Mouse (Mus musculus) heart, embryonic 10.5 days (tissue): ENCODE measurements around the gene Cdk12. TPM values are rescaled to one million over a fixed set of nuclear protein-coding genes. Genes with fewer than 3 reads are reported as not detected.
A peak's percentile ranks its signal among the peaks of the same experiment; 100 is the strongest.
"Not testable (repeated sequence)": the region's sequence is repeated elsewhere in the genome, so short reads cannot be mapped to it uniquely, and the experiment has no call there.

Experiments used
- DNase-seq: peaks from one replicate; pipeline ENCODE4 v3.0.0-alpha.2; 2017; ENCODE audit warnings: low spot score
- H3K27ac ChIP-seq: fragments of 300-500 bp; sonication (generic); 2 replicates; pipeline ENCODE4 v1.5.1; 2016; ENCODE audit warnings: mild to moderate bottlenecking
- H3K27me3 ChIP-seq: fragments of 300-500 bp; sonication (generic); 2 replicates; pipeline ENCODE4 v1.6.1; 2016; ENCODE audit warnings: mild to moderate bottlenecking; ENCODE audit not compliant: poor library complexity, insufficient read depth, severe bottlenecking
- H3K36me3 ChIP-seq: fragments of 300-500 bp; sonication (generic); 2 replicates; pipeline ENCODE4 v1.6.1; 2016; ENCODE audit warnings: mild to moderate bottlenecking, moderate library complexity
- H3K4me1 ChIP-seq: fragments of 300-500 bp; sonication (generic); 2 replicates; pipeline ENCODE4 v1.6.1; 2016; ENCODE audit warnings: mild to moderate bottlenecking
- H3K4me3 ChIP-seq: fragments of 300-500 bp; sonication (generic); 2 replicates; pipeline ENCODE4 v1.5.1; 2016; ENCODE audit warnings: mild to moderate bottlenecking, moderate library complexity
- H3K9me3 ChIP-seq: fragments of 300-500 bp; sonication (generic); 2 replicates; pipeline ENCODE4 v1.6.1; 2016; ENCODE audit warnings: mild to moderate bottlenecking, moderate library complexity
- WGBS: fragments of 180-500 bp; shearing (Covaris S2); methylation state at CpG from one replicate; pipeline ENCODE4 v1.1.7; 2016; 5-methylcytosine and 5-hydroxymethylcytosine counted together
- polyA plus RNA-seq: library from polyadenylated mRNA; unstranded; fragments of >200 nt; fragmentation: Nextera tagmentation; extraction: Ambion mirVana; gene quantifications from 2 replicates; pipeline ENCODE4 v1.2.1, GENCODE M21; 2016

The Cdk12 gene
- polyA plus RNA-seq, 1 experiment from 2014 or later: 10.9 TPM

DNA sequence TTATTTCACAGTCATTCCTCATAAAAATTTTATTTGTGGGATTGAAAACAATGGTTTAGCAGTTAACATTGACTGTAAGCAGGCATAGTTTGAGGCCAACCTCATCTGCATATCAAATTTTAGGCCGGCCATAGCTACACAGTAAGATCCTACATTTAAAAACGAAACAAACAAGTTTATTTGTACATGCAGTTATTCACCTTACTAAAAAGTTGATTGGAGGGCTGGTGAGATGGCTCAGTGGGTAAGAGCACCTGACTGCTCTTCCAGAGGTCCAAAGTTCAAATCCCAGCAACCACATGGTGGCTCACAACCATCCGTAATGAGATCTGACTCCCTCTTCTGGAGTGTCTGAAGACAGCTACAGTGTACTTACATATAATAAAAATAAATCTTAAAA lies 3.4 kb downstream of the Cdk12 start:
- not testable (repeated sequence) for DNase-seq, H3K27me3 ChIP-seq, H3K4me1 ChIP-seq, H3K27ac ChIP-seq, H3K9me3 ChIP-seq
- Histone ChIP-seq H3K36me3 (peaks cover 38% of the 10 kb centered on the region), H3K4me3 (peak overlapping the region; percentile 95; the same call in 1 of the 2 replicates)
- WGBS: 89% methylated on average over 3 of the region's 3 CpGs

DNA sequence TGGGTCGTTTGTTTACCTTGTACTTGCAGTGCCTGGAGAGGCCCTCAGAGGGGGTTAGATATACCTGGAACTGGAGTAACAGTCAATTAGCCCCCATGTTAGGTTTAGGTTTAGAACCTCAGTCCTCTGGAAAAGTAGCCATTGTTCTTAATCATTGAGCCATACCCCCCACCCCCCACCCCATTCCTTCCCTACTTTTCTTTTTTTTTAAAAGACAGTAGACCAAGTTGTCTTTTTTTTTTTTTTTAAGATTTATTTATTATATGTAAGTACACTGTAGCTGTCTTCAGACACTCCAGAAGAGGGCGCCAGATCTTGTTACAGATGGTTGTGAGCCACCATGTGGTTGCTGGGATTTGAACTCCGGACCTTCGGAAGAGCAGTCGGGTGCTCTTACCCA lies 6.8 kb downstream of the Cdk12 start:
- H3K36me3 ChIP-seq: peaks cover 70% of the 10 kb centered on the region
- not testable (repeated sequence) for H3K27me3 ChIP-seq, H3K27ac ChIP-seq, H3K4me1 ChIP-seq, H3K9me3 ChIP-seq, DNase-seq, H3K4me3 ChIP-seq
- WGBS: 91% methylated on average over 5 of the region's 5 CpGs

DNA sequence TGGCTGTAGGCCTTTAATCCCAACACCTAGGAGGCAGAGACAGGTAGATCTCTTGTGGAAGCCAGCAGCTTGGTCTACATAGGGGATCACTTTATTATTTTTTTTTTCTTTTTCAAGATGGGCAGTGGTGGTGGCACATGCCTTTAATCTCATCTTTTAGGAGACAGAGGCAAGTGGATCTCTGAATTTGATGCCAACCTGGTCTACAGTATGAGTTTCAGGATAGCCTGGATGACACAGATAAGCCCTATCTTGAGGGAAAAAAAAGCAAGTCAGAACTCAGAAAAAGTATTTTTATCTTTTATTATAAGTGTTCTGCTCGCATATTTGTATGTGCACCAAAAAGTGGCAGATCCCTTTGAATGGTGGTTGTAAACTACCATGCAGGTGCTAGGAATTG lies 10.5 kb downstream of the Cdk12 start:
- no peaks in the 10 kb centered on the region for H3K27me3 ChIP-seq
- WGBS: 84% methylated on average over 1 of the region's 1 CpGs
- H3K36me3 ChIP-seq: peaks cover 91% of the 10 kb centered on the region
- peaks cover 5% of the 10 kb centered on the region; the same call in 1 of the 2 replicates for H3K4me1 ChIP-seq
- DNase-seq: no peak
- no peaks in the 10 kb centered on the region for H3K9me3 ChIP-seq
- no peak overlapping the region for H3K27ac ChIP-seq
- no peak overlapping the region for H3K4me3 ChIP-seq

DNA sequence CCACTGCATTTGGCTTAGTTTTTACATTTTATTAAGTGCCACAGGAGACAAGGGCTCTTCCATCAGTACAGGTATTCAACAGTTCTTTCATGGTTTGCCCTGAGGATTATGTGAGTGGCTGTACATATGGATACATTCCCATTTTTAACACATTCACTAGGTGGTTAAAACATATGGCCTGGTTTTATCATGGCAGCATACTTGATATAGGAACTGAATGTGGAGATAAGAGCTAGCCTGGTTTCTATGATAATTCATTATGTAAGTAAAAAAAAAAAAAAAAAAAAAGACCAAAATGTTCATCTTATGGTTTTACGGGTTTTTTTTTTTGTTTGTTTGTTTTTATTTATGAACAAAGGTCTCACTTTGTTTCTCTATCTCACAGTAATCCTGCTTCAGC lies 23.5 kb downstream of the Cdk12 start:
- Histone ChIP-seq H3K9me3 (no peaks in the 10 kb centered on the region), H3K27me3 (no peaks in the 10 kb centered on the region), H3K27ac (no peak overlapping the region), H3K4me1 (no peaks in the 10 kb centered on the region), H3K36me3 (peaks cover 90% of the 10 kb centered on the region), H3K4me3 (no peak overlapping the region)
- DNase-seq: no peak
- WGBS: 93% methylated on average over 1 of the region's 1 CpGs

DNA sequence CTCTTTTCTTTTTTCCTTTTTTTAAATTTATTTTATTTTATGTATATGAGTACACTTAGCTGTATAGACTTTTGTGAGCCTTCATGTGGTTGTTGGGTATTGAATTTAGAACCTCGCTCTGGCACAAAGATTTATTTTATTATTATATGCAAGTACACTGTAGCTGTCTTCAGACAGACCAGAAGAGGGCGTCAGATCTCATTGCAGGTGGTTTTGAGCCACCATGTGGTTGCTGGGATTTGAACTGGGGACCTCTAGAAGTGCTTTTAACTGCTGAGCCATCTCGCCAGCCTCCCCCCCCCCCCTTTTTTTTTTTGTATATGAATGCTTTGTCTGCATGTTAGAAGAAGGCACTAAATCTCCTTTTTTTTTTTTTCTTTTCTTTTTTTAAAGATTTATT lies 35.6 kb downstream of the Cdk12 start:
- no peaks in the 10 kb centered on the region for H3K9me3 ChIP-seq
- H3K36me3 ChIP-seq: peaks cover 95% of the 10 kb centered on the region

DNA sequence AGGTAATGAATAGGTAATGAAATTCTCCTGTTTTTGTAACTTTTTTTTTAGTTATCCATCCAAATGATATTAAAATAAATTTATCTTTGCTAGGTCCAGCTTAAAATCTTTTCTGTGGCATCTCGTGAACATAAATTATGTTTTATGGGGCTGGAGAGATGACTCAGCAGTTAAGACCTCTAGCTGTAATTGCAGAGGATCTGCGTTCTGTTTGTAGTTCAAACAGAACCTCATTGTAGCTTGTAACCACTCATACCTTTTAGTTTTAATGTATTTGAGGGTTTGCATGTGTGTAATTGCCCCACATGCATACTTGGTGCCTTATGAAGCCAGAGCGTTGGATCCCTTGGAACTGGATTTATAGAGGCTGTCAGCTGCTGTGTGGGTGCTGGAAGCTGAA lies 36.1 kb downstream of the Cdk12 start:
- 96% methylated on average over 3 of the region's 3 CpGs for WGBS
- H3K4me3 ChIP-seq: no peak overlapping the region
- peaks cover 96% of the 10 kb centered on the region for H3K36me3 ChIP-seq
- H3K9me3 ChIP-seq: no peaks in the 10 kb centered on the region
- H3K4me1 ChIP-seq: no peaks in the 10 kb centered on the region
- no peak overlapping the region for H3K27ac ChIP-seq
- no peaks in the 10 kb centered on the region for H3K27me3 ChIP-seq
- DNase-seq: no peak

More for the DNA sequence above, 35.6 kb downstream of the Cdk12 start:
- no peak overlapping the region for H3K27ac ChIP-seq
- no peaks in the 10 kb centered on the region for H3K4me1 ChIP-seq
- no peak overlapping the region for H3K4me3 ChIP-seq
- no peak for DNase-seq
- WGBS: 89% methylated on average over 3 of the region's 3 CpGs
- no peaks in the 10 kb centered on the region for H3K27me3 ChIP-seq

DNA sequence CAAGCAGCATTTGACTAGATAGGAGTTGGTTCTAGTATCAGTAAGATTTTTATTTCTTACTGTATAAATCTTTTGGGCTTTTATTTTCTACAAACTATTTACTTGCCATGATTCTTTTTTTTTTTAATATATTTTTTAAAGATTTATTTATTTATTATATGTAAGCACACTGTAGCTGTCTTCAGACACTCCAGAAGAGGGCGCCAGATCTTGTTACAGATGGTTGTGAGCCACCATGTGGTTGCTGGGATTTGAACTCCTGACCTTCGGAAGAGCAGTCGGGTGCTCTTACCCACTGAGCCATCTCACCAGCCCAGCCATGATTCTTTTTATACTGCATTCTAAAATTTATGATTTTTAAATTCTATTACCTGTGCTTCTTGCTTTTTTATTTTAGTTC lies 40.1 kb downstream of the Cdk12 start:
- H3K36me3 ChIP-seq: peaks cover 94% of the 10 kb centered on the region
- not testable (repeated sequence) for H3K9me3 ChIP-seq, H3K4me3 ChIP-seq, H3K27me3 ChIP-seq, DNase-seq, H3K4me1 ChIP-seq, H3K27ac ChIP-seq
- 76% methylated on average over 3 of the region's 3 CpGs for WGBS

DNA sequence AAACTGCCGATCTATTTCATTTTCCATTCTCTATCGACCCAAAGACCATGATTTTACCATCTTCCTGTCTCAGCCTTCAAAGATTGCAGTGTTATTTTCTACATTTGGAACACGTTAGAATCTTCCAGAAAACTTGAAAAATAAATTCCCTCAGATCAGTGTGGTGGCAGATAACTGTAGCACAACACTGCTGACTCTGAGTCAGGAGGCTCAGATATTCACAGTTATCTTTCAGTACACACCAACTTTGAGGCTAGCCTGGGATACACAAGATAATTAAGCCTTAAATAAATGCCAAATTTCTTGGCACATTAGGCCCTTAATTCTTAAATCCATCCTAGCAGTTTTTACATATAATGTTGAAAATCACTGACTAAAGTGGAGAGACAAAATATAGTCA lies 41.6 kb downstream of the Cdk12 start:
- Histone ChIP-seq H3K36me3 (peaks cover 82% of the 10 kb centered on the region), H3K27me3 (no peaks in the 10 kb centered on the region), H3K9me3 (no peaks in the 10 kb centered on the region), H3K4me1 (no peaks in the 10 kb centered on the region), H3K27ac (no peak overlapping the region), H3K4me3 (no peak overlapping the region)
- 86% methylated on average over 3 of the region's 3 CpGs for WGBS
- DNase-seq: no peak

DNA sequence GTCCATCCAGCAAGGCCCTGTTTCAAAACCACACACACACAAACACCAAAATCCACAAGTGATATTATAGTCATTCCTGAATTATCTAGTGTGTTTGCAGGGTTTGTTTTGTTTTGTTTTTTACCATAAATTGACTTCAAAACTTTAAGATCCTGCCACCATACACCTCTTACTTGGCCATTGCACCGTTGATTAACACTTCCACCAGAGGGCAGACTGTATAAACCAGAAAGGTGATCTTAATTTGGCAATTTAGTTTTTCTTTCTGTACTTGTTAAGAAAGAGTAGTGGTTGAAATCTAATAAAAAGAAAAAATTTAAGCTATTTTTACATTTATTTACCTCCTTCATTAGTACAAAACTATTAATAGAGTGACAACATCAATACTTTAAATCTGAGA lies 44.5 kb downstream of the Cdk12 start:
- H3K36me3 ChIP-seq: peaks cover 69% of the 10 kb centered on the region
- 86% methylated on average over 1 of the region's 1 CpGs for WGBS

DNA sequence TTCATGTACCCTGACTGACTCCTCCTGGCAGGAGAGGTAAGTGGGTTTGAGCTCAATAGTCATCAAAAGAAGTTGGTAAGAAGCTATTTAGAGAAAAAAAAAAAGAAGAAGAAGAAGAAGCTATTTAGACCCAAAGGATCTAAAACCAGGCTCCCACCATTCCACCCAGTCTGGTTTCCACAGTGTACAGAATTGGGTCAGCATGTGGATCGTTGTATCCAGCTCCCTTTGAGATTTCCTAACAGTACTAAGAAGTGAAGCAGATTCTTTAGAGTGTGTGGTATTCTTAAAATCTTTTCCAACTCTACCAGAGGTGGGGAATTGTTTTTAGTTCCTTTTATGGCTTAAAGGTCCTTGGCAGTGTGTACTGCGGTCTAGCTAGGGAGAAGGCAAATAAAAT lies 50.9 kb downstream of the Cdk12 start:
- Histone ChIP-seq H3K9me3 (no peaks in the 10 kb centered on the region), H3K4me1 (no peaks in the 10 kb centered on the region), H3K36me3 (peaks cover 20% of the 10 kb centered on the region), H3K27me3 (no peaks in the 10 kb centered on the region), H3K4me3 (no peak overlapping the region), H3K27ac (no peak overlapping the region)
- no peak for DNase-seq
- 96% methylated on average over 2 of the region's 2 CpGs for WGBS

More for the DNA sequence above, 44.5 kb downstream of the Cdk12 start:
- Histone ChIP-seq H3K4me1 (no peaks in the 10 kb centered on the region), H3K4me3 (no peak overlapping the region), H3K27ac (no peak overlapping the region), H3K27me3 (no peaks in the 10 kb centered on the region), H3K9me3 (no peaks in the 10 kb centered on the region)
- no peak for DNase-seq

DNA sequence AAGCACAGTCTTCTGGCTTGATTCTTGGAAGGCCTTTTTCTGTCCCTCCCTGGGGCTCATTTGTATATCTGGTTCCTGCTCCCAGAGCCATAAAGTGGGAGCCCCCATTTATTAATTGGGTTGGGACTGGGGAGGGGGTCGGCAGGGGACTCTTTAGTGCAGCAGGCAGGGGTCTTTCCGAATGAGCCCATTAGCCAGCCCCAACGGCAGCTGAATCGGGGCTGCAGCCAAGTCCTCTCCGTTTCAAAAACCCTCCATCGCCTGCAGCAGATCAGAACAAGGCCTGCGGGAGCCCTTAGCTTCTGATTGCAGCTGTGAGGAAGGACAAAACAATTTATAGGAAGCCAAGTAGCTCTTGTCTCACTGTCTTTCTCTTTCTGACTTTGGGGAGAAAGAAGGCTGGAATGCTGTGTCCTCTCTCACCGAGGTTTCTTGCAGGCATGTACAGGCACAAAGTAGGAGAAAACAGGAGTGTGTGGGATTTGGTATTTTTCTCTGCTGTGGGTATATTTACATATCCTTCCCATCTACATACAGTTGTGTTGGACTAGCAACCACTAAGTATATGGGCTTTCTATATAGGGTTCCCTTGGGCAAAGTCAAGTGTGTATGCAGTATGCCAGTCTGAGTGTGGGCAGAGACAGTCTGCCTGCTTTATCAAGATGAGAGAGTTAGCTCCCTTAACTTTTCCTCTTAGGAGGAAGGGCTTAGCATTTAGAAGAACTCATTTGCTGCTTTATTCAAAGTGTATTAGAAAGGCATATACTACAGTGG lies 58.0 kb downstream of the Cdk12 start:
- WGBS: 77% methylated on average over 8 of the region's 8 CpGs
- Histone ChIP-seq H3K36me3 (peaks cover 8% of the 10 kb centered on the region), H3K9me3 (no peaks in the 10 kb centered on the region), H3K4me1 (no peaks in the 10 kb centered on the region), H3K27ac (no peak overlapping the region), H3K4me3 (no peak overlapping the region), H3K27me3 (no peaks in the 10 kb centered on the region)
- DNase-seq: peak; percentile 53

DNA sequence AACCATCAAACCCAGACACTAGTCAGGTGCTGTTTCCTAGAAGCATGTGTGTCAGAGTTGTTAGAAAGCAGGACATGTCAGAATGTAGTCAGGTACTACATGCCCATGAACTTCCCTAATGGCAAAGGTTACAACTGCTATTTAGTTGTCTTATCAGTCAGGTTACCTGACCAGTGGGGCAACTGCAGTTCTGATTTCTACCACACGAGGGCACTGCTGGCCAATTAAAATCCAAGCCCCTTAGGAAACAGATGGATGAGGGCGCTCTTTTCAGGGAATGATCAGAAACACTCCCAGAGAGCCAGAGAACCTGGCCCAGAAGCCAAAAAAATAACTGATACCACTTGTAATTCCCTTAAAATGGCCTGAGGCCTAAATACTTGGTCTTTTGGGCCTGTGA lies 62.2 kb downstream of the Cdk12 start:
- no peak overlapping the region for H3K27ac ChIP-seq
- no peaks in the 10 kb centered on the region for H3K27me3 ChIP-seq
- WGBS: 3% methylated on average over 2 of the region's 2 CpGs
- no peaks in the 10 kb centered on the region for H3K9me3 ChIP-seq
- DNase-seq: peak; percentile 78
- no peak overlapping the region for H3K4me3 ChIP-seq
- H3K36me3 ChIP-seq: peaks cover 45% of the 10 kb centered on the region
- H3K4me1 ChIP-seq: no peaks in the 10 kb centered on the region

DNA sequence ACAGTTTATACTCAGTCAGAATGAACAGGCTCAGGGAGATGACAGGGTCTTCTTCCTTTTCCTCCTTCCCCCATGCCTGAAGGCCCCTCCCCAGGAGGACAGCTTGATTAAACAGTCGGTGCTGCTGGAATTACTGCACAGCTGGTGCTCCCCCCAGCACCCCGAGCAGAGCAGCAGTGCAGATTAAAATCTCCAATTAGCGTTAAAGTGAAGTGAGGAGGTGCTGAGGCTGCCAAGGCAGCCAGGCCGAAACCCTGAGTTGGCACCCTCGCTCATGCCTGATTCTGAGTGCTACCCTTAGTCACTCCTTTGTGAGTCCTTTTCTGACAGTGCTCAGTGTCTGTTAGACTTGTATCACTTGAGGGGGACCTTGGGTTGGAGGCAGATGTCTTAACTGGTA lies 63.0 kb downstream of the Cdk12 start:
- Histone ChIP-seq H3K9me3 (no peaks in the 10 kb centered on the region), H3K27me3 (no peaks in the 10 kb centered on the region), H3K4me3 (no peak overlapping the region), H3K36me3 (peaks cover 53% of the 10 kb centered on the region), H3K27ac (no peak overlapping the region), H3K4me1 (no peaks in the 10 kb centered on the region)
- peak; percentile 58 for DNase-seq
- WGBS: 77% methylated on average over 5 of the region's 5 CpGs
